Mouse (Mus musculus) spleen, adult 2 months (tissue): ENCODE measurements around the gene 1110032F04Rik.

Experiments
- CTCF ChIP-seq: fragments of 200-500 bp; IDR thresholded peaks from 2 replicates; pipeline ENCODE4 v1.5.1; 2011; ENCODE audit warnings: mild to moderate bottlenecking, inconsistent platforms; ENCODE audit not compliant: insufficient read depth, insufficient read length, insufficient replicate concordance; ENCODE audit errors: extremely low read depth
- POLR2A ChIP-seq: fragments of 200-500 bp; IDR thresholded peaks from 2 replicates; pipeline ENCODE4 v1.6.1; 2011; ENCODE audit warnings: low read depth, low read length, inconsistent platforms

GRCm38 (mm10) chr3:68824765-68825090, 44.7 kb upstream of the 1110032F04Rik start:
- no peak for TF ChIP-seq CTCF
- no peak for TF ChIP-seq POLR2A
